Mouse (Mus musculus): ENCODE data around the gene Nck1. TPM values are rescaled to one million over a fixed set of nuclear protein-coding genes. Genes with fewer than 3 reads are reported as not detected.

Nck1 gene
- total RNA-seq (2023), result 10 to 100 TPM; 47.6 to 48.3 TPM

GRCm38 (mm10) chr9:100545715-100546593, at the start of gene Nck1:
Nck1 (minus strand) TSS chr9:100546134.

DNA sequence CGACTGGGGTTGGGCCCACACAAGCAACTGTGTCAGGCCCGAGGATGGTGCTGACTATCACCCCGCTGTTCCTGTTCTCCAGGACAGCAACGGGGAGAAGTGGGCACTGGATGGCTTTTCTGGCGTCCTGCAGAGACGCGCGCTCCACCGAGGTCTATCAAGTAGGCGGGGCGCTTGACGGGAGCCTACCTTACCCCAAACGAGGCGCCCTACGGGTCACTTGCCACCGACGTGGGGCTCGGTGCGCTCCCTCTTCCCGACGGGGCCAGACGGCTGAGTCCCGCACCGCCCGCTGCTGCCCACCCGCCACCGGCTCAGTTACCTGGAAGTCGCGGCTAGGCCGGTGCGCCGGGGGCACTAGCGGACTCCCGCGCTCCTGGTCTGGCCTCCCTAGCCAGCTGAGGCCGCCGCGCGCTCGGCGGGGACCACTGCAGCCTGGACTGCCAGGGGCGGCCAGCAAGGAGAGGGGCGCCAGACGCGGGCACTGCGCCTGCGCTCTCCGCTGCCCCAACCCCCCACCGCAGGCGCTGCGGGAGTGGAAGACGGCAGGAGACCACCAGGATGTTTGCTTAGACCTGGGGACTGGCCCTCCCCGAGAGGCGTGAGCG, 24.8 kb upstream of the Nck1 start, which contains the start of gene Slc35g2:
Slc35g2 (minus strand) TSS at position 465 of the 608 bp plus-strand sequence.

GRCm38 (mm10) chr9:100486431-100486830, 59.5 kb downstream of the Nck1 start, which contains the start of gene Il20rb:
Il20rb (minus strand) TSS chr9:100486788.

Other genes starting within 250 kb of the Nck1 start
- gene Il20rb, start 59.3 kb downstream of the Nck1 start, total RNA-seq (2023), result 1 to 10 TPM; 4.2 to 7.2 TPM
- not detected for gene Slc35g2, start 25.0 kb upstream of the Nck1 start, total RNA-seq (2023)
- 100 to 1,000 TPM in 1 of 2 experiments, 10 to 100 TPM in 1; 96.5 to 107 TPM for gene Stag1, start 51.7 kb upstream of the Nck1 start, total RNA-seq (2023)

Measured in T-cell, adult 66 days (primary cell).